ENCODE assay signal across 11 mouse cellular contexts in the genomic region with DNA sequence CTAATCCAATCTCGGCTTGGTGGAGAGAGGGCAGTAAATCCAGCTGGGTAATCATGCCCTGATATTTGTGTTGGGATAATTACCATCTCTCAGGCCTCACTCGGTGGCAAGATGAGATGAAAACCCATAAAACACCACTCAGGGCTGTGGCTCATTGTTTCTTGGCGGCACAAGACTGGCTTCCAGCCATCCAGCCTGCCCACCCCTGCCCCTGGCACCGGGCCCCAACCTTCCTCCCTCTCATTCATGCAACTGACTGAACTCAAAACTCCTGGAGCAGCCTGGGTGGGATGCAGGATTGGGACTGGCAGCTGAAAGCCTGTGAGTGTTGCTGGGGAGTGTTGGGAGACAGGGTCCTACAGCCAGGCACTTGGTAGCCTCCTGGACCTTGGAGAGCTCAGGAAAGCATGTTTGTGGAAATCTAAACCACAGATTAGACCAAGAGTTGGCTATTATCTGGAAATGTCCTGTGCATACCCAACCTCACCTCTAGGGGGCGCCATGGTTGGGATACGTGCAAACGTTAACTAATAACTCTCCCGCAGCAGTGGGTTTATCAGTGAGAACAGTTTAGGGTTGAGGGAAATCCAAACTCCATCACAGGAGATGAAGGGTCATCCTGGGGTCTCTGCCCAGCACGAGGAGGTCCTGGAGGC.
DNase-seq lines count a peak whose midpoint lies in the region; TF ChIP-seq lines count a peak whose summit lies in the region.
"Had no signal": no experiment of that assay in that cellular context is flagged by ENCODE, and none has a peak within 500 bp of the region (broad histone marks: within the 10 kb centered on the region; RNA-seq: fewer than 3 reads in every experiment).

No protein-coding gene starts in this region.

- TF ChIP-seq CTCF in layer of hippocampus, adult 2 months (conservative IDR thresholded peaks at IDR 0.05): peak; percentile 86

- peak; percentile 23 to 44 for DNase-seq in cerebellum, postnatal 25 days
- no peak for DNase-seq in cerebellum, adult 9-10 months
- DNase-seq in layer of hippocampus, adult 2 months (ENCODE audit: low spot score in 2 of 2): peak in 1 of 2 experiments; percentile 66
- no peak for DNase-seq in layer of hippocampus, adult 9-10 months (ENCODE audit: low spot score)
- DNase-seq in thymus, postnatal 14 days: peak; percentile 9
- no peak for DNase-seq in thymus, postnatal 36 days
- DNase-seq in T-cell, adult 2 months (ENCODE audit: low spot score): no peak
- no peak for DNase-seq in thymus, postnatal 10 days (ENCODE audit: low spot score in 2 of 2)
- DNase-seq: cerebellum, adult 11 months; kidney, postnatal 25 days had no signal

- no peak overlapping the region for H3K27ac ChIP-seq in layer of hippocampus, adult 2 months

- no peak overlapping the region for H3K4me3 ChIP-seq in layer of hippocampus, adult 2 months
- H3K4me3 ChIP-seq: myocyte had no signal

Comparison
In these comparisons a context has a peak if more than half of its experiments do, and no peak if none do; other contexts are left out.
1. DNase-seq: peak in cerebellum, postnatal 25 days (2 of 2) and thymus, postnatal 14 days (single experiment); none in cerebellum, adult 9-10 months (single experiment), layer of hippocampus, adult 9-10 months (single experiment), thymus, postnatal 36 days (0 of 2), T-cell, adult 2 months (single experiment) and thymus, postnatal 10 days (0 of 2).